In genomic region chr5:147956821-147957564, GRCm38 (mm10) we compare ENCODE assay signal across 8 mouse cellular contexts. TPM values are rescaled to one million over a fixed set of nuclear protein-coding genes. Genes with fewer than 3 reads are reported as not detected.
DNase-seq lines count a peak whose midpoint lies in the region.

TSS of gene Mtus2 (plus strand) at chr5:147957320.

- DNase-seq in adrenal gland, postnatal 25 days, result peak; percentile 86
- peak; percentile 74 for DNase-seq in embryo, embryonic 11.5 days (ENCODE audit: low read depth, low spot score)
- peak; percentile 60 for DNase-seq in gastrocnemius, postnatal 25 days
- peak; percentile 47 for DNase-seq in induced T-regulatory cell, adult 2 months (ENCODE audit: low read depth)
- DNase-seq in left cerebral cortex, adult 8-10 months (ENCODE audit: low spot score in 2 of 2), result peak; percentile 76 to 90
- DNase-seq in lung, postnatal 4 days, result peak; percentile 82 to 86
- DNase-seq in right cerebral cortex, adult 2 months (ENCODE audit: low spot score in 2 of 2), result peak; percentile 91
- peak; percentile 73 for DNase-seq in urinary bladder, adult 2 months (ENCODE audit: low spot score)

RNA-seq across cellular contexts. Expression of gene Mtus2, which starts in this region (rescaled TPM):
- 3.8 and 4.7 TPM in 2 replicates for total RNA-seq in adrenal gland, postnatal 25 days (2021)
- under 1 TPM in 1 of 2 experiments, not detected in 1; 0.16 TPM for total RNA-seq in gastrocnemius, postnatal 25 days (2021)
- 10 to 100 TPM; 36.6 to 43.1 (median 39.3) TPM for total RNA-seq in left cerebral cortex, adult 8-10 months (2022)
- polyA plus RNA-seq in urinary bladder, adult 2 months (2012; rRNA removed), result 5.3 and 8.2 TPM in 2 replicates

Comparison
In these comparisons a context has a peak if more than half of its experiments do, and no peak if none do; other contexts are left out.
1. Peak in every context shown above with its lines: DNase-seq.
2. Peak in DNase-seq in gastrocnemius, postnatal 25 days; RNA of the gene not detected or under 1 TPM.